Mouse (Mus musculus) heart, adult 18-20 months (tissue): Measurements from ENCODE around the gene Psmc3. TPM values are rescaled to one million over a fixed set of nuclear protein-coding genes. Genes with fewer than 3 reads are reported as not detected.

ENCODE experiments used
- DNase-seq, 2 experiments: peaks; one replicate each; pipeline ENCODE4 v3.0.0; 2021 to 2022; ENCODE audit warnings: mixed read lengths in 1 of 2
- total RNA-seq, 2 experiments: library from RNA; stranded (reverse); gene quantifications; 2 replicates each; pipeline ENCODE4 v1.2.3; 2021

Psmc3 gene
- total RNA-seq, 2 experiments from 2014 or later = 231 to 257 TPM

DNA sequence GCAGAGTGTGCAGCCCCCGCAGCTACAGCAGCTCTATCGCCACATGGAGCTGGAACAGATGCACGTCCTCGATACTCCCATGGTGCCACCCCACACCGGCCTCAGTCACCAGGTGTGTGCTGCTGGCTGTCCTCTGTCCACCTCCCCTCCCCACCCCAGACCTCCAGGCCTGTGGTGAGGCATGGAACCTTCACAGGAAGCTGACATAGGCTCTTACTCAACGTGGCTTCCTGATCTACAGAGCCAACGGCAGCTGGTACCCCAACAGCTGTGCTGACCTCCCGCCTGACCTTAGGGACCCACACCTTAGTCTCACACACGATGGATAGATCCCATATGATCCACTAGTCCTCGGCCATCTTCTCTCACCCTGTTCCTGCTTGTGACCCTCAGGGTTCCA, 59.5 kb downstream of the Psmc3 start:
- DNase-seq = no peak

DNA sequence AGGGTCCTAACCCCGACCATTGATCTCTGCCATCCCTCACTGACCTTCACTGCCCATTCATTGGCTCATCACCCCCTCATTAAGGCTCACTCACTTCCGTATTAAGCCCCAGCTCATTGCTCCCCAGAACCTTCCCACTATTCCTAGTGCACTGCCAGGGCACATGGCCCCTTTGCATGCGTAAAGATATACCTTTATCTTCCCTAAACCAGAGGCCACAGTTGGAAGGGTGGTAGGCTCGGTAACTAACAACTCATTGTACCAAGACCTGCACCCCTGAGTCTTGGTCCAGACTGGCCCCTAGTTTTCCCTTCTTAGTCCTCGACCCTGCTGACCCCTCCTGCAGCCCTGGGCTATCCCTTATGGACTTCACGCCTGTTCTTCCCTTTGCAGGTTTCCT, 60.0 kb downstream of the Psmc3 start:
- DNase-seq = no peak

DNA sequence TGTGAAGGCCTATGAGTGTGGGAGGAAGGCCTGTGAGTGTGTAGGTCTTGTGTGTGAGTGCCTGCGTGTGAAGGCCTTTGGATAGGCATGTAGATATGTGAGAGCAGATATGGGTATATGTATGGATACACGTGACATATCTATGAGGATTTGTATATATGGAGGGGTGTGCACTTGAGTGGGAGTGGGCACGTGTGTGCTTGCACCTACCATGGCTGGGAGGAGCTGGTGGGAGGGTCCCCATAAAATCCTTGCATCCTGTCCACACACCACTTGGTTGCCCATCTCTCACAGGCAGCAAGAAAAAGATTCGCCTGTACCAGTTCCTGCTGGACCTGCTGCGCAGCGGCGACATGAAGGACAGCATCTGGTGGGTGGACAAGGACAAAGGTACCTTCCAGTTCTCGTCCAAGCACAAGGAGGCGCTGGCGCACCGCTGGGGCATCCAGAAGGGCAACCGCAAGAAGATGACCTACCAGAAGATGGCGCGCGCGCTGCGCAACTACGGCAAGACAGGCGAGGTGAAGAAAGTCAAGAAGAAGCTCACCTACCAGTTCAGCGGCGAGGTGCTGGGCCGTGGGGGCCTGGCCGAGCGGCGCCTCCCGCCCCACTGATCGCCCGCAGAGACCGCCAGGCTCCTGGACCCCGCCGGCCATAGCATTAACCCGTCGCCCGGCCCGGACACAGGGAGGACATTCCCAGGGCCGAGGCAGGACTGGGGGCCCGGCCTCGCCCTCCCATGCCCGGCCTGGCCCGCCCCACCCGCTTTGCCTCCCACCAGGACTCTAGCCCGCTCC, 61.2 kb downstream of the Psmc3 start:
- peak; percentile 94 to 99 for DNase-seq

DNA sequence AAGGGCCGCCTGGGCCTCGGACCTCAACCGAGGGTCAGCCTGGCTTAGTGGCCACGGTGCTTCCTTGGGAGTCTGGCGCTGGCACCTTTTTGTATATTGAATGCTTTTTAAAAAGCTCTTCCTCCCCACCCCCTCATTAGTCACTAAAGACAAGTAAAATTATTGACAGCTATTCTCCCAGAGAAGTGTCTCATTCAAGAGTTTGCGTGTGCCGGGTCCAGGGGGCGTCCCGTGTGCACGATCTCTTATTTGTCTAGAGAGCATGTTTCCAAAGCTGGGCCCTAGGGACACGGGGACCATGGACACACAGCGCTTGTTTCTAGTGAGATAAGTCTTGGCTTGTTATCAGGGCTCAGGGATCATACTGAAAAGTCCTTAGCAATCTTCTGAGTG, 61.8 kb downstream of the Psmc3 start:
- DNase-seq = no peak

Other genes starting within 250 kb of the Psmc3 start
- gene Mtch2, start 206.9 kb upstream of the Psmc3 start, total RNA-seq = 100 to 1,000 TPM; 203 to 215 TPM
- gene C1qtnf4, start 168.1 kb upstream of the Psmc3 start, total RNA-seq = 1 to 10 TPM; 3.5 to 3.7 TPM
- gene Kbtbd4, start 149.3 kb upstream of the Psmc3 start, total RNA-seq = 10 to 100 TPM; 18.3 to 26.0 TPM
- 1,000 to 10,000 TPM in 1 of 2 experiments, 100 to 1,000 TPM in 1; 874 to 1,007 TPM for gene Ndufs3, start 149.2 kb upstream of the Psmc3 start, total RNA-seq
- gene Celf1, start 113.6 kb upstream of the Psmc3 start, total RNA-seq = 10 to 100 TPM; 70.7 to 74.4 TPM
- 10 to 100 TPM; 17.6 to 18.5 TPM for gene Rapsn, start 18.4 kb upstream of the Psmc3 start, total RNA-seq
- 10 to 100 TPM; 20.0 to 26.2 TPM for gene Slc39a13, start 16.4 kb downstream of the Psmc3 start, total RNA-seq
- gene Spi1, start 28.4 kb downstream of the Psmc3 start, total RNA-seq = 1 to 10 TPM; 4.0 to 5.0 TPM
- gene Mybpc3, start 64.1 kb downstream of the Psmc3 start, total RNA-seq = 1,000 to 10,000 TPM; 1,572 to 1,905 TPM
- gene Madd, start 129.8 kb downstream of the Psmc3 start, total RNA-seq = 1 to 10 TPM; 6.0 to 6.1 TPM
- gene Nr1h3, start 148.8 kb downstream of the Psmc3 start, total RNA-seq = 10 to 100 TPM; 18.1 to 26.5 TPM
- 10 to 100 TPM; 15.1 to 20.2 TPM for gene Acp2, start 148.9 kb downstream of the Psmc3 start, total RNA-seq
- 1 to 10 TPM; 2.3 to 3.4 TPM for gene Ddb2, start 183.0 kb downstream of the Psmc3 start, total RNA-seq
- gene Pacsin3, start 201.9 kb downstream of the Psmc3 start, total RNA-seq = 100 to 1,000 TPM; 137 to 170 TPM
- 10 to 100 TPM; 52.1 to 54.1 TPM for gene Arfgap2, start 211.0 kb downstream of the Psmc3 start, total RNA-seq